Mouse (Mus musculus) liver, embryonic 16.5 days (tissue): Measurements from ENCODE around the gene Tlx3. TPM values are rescaled to one million over a fixed set of nuclear protein-coding genes. Genes with fewer than 3 reads are reported as not detected.

Experiments used
- polyA plus RNA-seq: library from polyadenylated mRNA; unstranded; fragments of >200 nt; fragmentation: Nextera tagmentation; extraction: Ambion mirVana; gene quantifications from 2 replicates; pipeline ENCODE4 v1.2.1, GENCODE M21; 2015

The Tlx3 gene
- polyA plus RNA-seq, 1 experiment from 2014 or later: not detected

Other genes starting within 250 kb of the Tlx3 start
- gene Fgf18, start 56.2 kb downstream of the Tlx3 start, polyA plus RNA-seq: 0.15 TPM in 2 replicates
- 289 and 351 TPM in 2 replicates for gene Npm1, start 40.4 kb downstream of the Tlx3 start, polyA plus RNA-seq
- gene Gm12117, start 73.1 kb upstream of the Tlx3 start, polyA plus RNA-seq: not detected in 2 replicates